Mouse (Mus musculus) thymus, postnatal 4 days (tissue): Measurements from ENCODE around the gene Traf1.

Experiments
- DNase-seq: peaks from one replicate; pipeline ENCODE4 v3.0.0; 2021

Gene Traf1

GRCm38 (mm10) chr2:34965806-34966205 lies 4.2 kb upstream of the Traf1 start:
- peak; percentile 57 for DNase-seq

- DNase-seq, result peak; percentile 94
Measured at GRCm38 (mm10) chr2:34965293-34965692, 3.7 kb upstream of the Traf1 start.

DNA sequence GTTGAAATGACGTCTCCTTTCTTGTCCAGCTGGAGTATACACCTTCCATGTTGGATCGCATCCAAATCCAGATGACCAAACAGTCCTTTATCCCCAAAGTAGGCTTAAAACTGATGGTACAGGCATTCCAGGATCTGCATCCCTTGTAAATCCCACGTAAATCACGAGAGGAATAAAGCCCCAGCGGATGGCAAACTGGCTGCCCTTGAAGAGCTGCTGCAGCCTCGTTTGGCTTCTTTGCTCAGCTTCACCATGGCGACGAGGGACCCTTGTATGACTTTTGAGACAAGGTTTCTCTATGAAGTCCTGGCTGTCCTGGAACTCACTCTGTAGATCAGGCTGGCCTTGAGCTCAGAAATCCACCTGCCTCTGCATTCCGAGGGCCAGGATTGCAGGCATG lies 3.1 kb upstream of the Traf1 start:
- peak; percentile 49 for DNase-seq

GRCm38 (mm10) chr2:34964230-34964629 lies 2.7 kb upstream of the Traf1 start:
- no peak for DNase-seq

- DNase-seq, result peak; percentile 77
Measured at GRCm38 (mm10) chr2:34963371-34963956, 1.9 kb upstream of the Traf1 start.

- DNase-seq, result peak; percentile 58
Measured at GRCm38 (mm10) chr2:34962893-34963292, 1.3 kb upstream of the Traf1 start.

GRCm38 (mm10) chr2:34962211-34962610 lies 639 bp upstream of the Traf1 start:
- DNase-seq, result no peak

GRCm38 (mm10) chr2:34960966-34961365 lies 606 bp downstream of the Traf1 start:
- DNase-seq, result no peak

GRCm38 (mm10) chr2:34960466-34960865 lies 1.1 kb downstream of the Traf1 start:
- DNase-seq, result no peak

DNA sequence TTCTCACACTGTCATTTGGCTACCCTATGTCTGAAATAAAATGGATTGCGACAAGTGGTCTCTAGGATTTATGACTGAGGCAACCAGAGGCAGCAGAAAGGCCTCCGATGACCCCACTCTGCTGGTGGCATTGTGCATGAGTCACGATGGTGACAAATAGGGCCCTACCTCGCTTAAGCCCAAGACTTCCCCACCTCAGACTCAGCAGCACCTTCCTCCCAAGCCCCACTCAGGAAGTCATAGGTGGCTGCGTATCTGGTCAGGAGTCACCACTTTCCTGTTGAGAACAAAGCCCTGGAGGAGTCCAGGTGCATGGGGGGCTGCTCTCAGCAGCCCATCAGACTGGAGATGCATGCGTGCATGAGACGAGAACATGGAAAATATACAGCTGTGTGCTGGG lies 3.0 kb downstream of the Traf1 start:
- peak; percentile 55 for DNase-seq

DNA sequence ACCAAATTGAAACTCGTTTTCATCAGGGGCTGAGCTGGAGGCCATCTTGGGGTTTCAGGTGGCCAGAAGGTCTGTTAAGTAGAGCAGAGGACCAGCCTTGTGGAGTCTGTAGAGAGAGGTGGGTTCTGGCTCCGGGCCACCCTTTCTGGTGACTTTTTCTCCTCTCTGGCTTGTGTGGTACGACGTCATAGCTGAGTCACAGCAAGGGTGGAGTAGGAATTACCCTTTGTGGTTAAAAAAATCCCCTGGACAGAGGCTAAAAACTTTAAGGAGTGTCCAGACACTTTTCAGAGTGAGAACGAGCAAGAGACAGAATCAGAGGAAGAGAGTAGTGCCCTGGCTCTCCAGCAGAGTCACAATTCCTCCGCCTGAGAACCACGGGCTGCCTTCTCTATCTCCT lies 3.5 kb downstream of the Traf1 start:
- no peak for DNase-seq

- DNase-seq, result no peak
Measured at GRCm38 (mm10) chr2:34957405-34957804, 4.2 kb downstream of the Traf1 start.

- no peak for DNase-seq
Measured at GRCm38 (mm10) chr2:34956941-34957340, 4.6 kb downstream of the Traf1 start.

DNA sequence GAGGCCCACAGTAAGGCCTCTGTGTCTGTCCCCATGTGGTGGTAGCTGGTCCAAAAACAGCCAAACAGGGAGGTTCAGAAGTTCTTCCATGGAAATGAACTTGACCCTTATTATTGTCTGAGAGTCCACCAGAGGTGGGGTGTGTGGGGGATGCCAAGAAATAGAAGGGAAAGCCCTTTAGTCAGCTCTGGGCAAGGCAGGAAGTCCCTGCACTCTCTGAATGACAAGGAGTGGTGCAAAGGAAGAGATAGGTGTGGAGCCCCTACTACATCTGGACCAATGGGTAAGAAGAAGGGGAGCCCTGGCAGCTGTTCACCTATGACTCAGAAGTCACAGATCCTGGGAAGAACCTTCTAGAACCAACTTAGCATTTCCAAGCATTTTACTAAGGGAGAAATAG lies 7.2 kb downstream of the Traf1 start:
- no peak for DNase-seq

DNA sequence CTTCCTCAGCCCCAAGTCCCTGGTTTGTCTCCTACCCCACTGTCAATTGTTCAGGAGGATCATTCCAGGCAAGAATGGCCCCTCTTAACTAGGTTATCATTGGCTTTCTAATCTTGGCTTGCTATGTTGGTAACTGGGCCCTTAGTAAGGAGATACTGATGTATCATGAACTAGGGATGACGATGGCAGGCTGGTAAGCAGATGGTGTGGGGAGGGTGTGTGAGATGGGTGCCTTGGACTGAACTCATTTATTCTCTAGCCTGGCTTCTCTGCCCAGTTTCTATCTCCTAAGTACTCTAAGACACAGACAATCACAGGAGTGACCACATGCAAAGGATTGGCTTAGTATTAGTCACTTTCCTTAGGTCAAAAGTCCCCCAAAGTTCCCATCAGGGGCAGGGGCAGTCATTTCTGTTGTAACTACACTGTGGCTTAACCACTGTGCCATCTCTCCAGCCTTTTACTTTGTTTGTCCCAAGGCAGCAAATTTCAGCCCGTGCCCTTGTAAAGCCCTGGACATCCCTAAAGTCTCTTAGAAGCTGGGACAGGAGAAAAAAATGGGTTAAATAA lies 7.9 kb downstream of the Traf1 start:
- no peak for DNase-seq

- peak; percentile 53 for DNase-seq
Measured at GRCm38 (mm10) chr2:34953018-34953417, 8.6 kb downstream of the Traf1 start.

- no peak for DNase-seq
Measured at GRCm38 (mm10) chr2:34951469-34951868, 10.1 kb downstream of the Traf1 start.

DNA sequence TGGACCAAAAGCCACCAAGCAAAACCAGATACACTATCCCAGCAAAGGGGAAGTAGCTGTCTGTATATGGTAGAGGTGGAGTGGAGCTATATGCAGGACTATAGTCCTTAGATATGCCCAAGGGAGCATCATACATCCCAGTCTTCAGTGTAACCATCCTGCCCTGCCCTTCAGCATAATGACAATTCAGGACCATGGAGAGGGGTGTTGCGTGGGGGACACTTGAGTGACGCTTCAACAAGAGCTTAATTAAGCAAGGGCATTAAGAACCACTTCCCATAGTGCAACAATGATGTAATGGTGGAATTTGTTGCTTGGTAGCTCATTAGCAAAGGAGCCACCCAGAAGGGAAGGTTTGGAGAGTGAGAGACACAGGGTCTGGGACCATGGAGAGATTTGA lies 12.9 kb downstream of the Traf1 start:
- DNase-seq, result peak; percentile 42

DNA sequence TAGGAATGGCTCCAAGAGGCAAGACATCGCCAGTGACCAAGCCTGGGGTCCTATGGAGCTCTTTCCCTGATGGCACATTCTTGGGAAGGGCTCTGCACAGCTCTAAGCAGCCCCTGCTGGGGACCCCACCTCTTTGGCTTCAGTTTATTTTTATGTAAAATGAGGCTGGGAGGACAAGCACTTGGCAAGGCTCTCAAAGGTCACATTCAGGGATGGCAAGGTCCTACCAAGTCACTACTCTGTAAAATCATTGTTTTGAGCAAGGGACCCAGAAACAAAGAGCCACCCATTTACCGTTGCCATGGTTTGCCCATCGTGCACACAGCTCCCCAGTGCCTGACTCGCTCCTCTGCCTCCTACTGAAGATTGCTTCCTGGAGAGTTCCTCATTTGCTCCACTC lies 15.5 kb downstream of the Traf1 start:
- no peak for DNase-seq

DNA sequence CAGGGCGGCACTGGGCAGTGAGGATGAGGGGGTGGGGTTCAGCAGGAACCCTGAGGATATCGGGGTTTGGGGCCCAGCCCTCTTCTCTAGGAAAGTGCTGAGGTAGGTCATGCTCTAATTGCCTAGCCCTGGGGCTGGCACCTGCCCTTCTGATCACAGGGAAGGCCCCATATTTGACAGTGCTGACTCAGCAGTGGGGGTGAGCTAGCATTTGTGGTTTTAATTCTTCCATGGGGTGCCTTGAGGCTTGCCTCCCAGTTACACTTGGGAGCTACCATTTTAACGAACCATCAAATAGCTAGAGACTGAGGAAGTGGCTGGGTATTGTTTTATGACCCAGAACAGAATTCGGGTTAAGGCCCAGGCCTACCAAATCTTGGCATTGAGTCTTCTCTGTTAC lies 16.0 kb downstream of the Traf1 start:
- DNase-seq, result no peak

DNA sequence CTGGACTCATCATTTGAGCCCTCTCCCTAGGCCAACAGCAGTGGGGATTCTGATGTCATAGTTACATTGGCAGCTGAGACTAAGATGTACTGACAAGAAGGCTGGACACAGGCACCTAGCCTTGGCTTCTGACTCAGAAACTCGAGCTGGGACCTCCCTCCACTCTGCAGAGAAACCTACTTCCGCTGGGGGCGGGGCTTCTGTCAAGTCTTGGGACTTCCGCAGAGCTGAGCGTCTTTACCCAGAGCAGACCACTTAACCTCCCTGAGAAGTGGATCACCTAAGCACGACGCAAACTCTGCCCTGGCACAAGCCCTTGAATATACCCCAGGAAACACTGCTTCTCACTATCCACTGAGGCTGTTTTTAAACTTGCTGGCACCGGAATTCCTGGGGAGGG lies 16.8 kb downstream of the Traf1 start:
- DNase-seq, result peak; percentile 97

DNA sequence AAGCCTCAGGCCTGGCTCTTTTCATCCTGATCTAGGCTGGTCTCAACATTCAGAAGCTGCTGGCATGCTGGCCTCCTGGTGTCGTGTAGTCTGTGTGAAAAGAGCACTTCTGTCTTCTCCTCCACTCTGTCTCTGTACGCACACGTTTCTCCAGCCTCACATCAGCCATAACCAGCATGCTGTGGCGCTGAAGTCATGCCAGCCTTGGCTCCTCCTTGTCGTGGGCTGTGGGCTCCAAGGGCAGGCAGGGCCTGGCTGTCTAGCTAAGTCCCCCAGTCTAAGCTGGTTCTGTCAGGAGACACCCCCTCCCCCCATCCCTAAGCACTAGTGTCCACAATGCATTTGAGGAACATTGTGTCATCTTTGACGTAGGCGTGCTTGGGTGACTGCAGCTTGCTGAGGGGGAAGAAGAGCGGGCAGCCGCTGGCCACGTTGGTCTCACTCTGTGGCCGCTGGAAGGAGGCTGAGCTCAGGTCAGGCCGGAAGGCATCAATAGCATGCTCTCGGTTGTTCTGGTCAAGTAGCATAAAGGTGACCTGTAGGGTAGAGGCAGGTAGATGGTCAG lies 17.9 kb downstream of the Traf1 start:
- DNase-seq, result no peak

- no peak for DNase-seq
Measured at GRCm38 (mm10) chr2:34941061-34941675, 20.4 kb downstream of the Traf1 start.

DNA sequence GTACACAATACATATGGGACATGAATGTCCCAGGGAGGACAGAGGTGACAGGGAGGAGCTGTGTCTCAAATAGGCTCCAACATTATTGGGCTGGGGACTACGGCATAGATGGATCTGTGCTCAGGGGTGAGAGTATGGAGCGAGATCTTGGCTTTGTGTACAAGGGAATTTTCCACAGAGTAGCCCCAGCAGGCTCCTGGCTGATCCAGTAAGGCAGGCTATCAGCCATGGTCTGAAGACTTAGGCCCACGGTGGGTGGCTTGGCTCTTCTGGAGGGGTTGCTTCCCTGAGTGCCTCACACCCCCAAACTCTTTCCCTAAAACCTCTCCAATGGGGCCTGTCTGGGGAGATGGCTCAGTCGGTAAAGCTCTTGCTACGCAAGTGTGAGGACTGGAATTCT lies 21.3 kb downstream of the Traf1 start:
- no peak for DNase-seq
